Mouse (Mus musculus) forebrain, embryonic 10.5 days (tissue): ENCODE data around the gene Rxra. TPM values are rescaled to one million over a fixed set of nuclear protein-coding genes. Genes with fewer than 3 reads are reported as not detected.
A peak's percentile ranks its signal among the peaks of the same experiment; 100 is the strongest.

ENCODE experiments used
- DNase-seq: peaks from one replicate; pipeline ENCODE4 v3.0.0-alpha.2; 2017; ENCODE audit warnings: low spot score; ENCODE audit errors: extremely low spot score
- H3K27ac ChIP-seq: fragments of 300-500 bp; sonication (generic); 2 replicates; pipeline ENCODE4 v1.5.1; 2016; ENCODE audit warnings: mild to moderate bottlenecking
- H3K27me3 ChIP-seq: fragments of 300-500 bp; sonication (generic); 2 replicates; pipeline ENCODE4 v1.6.1; 2016; ENCODE audit warnings: mild to moderate bottlenecking; ENCODE audit not compliant: poor library complexity, severe bottlenecking
- H3K36me3 ChIP-seq: fragments of 300-500 bp; sonication (generic); replicated peaks from 2 replicates; pipeline ENCODE4 v1.6.1; 2016; ENCODE audit warnings: mild to moderate bottlenecking, moderate library complexity
- H3K4me1 ChIP-seq: fragments of 300-500 bp; sonication (generic); 2 replicates; pipeline ENCODE4 v1.6.1; 2016
- H3K4me3 ChIP-seq: fragments of 300-500 bp; sonication (generic); 2 replicates; pipeline ENCODE4 v1.5.1; 2016; ENCODE audit warnings: mild to moderate bottlenecking, moderate library complexity
- H3K9me3 ChIP-seq: fragments of 300-500 bp; sonication (generic); 2 replicates; pipeline ENCODE4 v1.6.1; 2016; ENCODE audit warnings: mild to moderate bottlenecking, moderate library complexity
- WGBS: fragments of 180-500 bp; shearing (Covaris S2); methylation state at CpG from one replicate; pipeline ENCODE4 v1.1.7; 2016; 5-methylcytosine and 5-hydroxymethylcytosine counted together
- polyA plus RNA-seq: library from polyadenylated mRNA; unstranded; fragments of >200 nt; fragmentation: Nextera tagmentation; extraction: Ambion mirVana; gene quantifications from 2 replicates; pipeline ENCODE4 v1.2.1, GENCODE M21; 2016

The Rxra gene
- polyA plus RNA-seq, 1 experiment from 2014 or later = 7.8 TPM

DNA sequence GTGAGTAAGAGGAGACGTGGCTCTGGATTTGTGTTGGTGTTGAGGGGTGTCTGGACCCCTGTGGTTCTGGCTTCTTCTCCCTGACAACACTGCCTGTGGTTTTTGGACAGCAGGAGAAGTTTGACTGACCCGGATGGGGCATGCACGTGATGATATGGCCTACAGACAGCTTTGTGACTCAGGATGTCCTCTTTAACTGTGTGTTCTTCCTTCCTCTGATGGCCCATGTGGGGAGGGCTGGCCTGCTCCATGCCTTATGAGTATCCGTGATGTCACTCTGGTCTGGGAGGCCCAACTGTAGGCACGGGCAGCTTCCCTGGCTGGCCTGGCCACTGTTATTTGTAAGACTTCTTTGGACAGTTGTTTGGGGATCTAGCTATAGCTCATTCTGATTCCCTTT is 11.7 kb downstream of the Rxra start:
- Histone ChIP-seq H3K4me1 (peaks cover 65% of the 10 kb centered on the region), H3K27me3 (0 out of 2 replicates have a peak, but pooled peaks cover 6% of the 10 kb centered on the region), H3K4me3 (no peak overlapping the region), H3K9me3 (no peaks in the 10 kb centered on the region), H3K36me3 (no peaks in the 10 kb centered on the region), H3K27ac (0 out of 2 replicates have a peak overlapping the region, but pooled peaks have one; percentile 11)
- WGBS = 89% methylated on average over 5 of the region's 5 CpGs
- no peak for DNase-seq

DNA sequence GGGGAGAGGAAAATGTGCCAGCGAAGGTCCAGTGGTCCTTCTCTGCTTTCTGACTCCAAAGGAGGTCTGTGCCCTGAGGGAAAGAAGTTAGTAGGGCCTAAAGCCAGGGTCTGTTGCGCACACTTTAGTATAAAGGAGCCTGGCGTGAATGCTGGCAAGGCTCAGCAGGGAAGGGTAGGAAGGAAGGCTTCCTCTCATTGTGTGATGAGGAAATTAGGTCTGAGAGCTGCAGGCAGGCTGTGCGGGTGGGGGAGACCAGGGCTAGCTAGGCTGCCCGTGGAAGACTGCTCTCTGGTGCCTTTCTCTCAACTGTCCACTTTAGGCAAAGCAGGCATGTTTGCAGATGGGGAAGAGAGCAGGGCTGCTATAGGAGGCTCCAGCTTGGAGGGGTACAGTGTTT is 14.5 kb downstream of the Rxra start:
- Histone ChIP-seq H3K27ac (peak overlapping the region; percentile 12; the same call in 1 of the 2 replicates), H3K4me1 (peaks cover 48% of the 10 kb centered on the region), H3K4me3 (no peak overlapping the region), H3K27me3 (no peaks in the 10 kb centered on the region), H3K36me3 (no peaks in the 10 kb centered on the region), H3K9me3 (no peaks in the 10 kb centered on the region)
- DNase-seq = no peak
- WGBS = 31% methylated on average over 5 of the region's 5 CpGs

DNA sequence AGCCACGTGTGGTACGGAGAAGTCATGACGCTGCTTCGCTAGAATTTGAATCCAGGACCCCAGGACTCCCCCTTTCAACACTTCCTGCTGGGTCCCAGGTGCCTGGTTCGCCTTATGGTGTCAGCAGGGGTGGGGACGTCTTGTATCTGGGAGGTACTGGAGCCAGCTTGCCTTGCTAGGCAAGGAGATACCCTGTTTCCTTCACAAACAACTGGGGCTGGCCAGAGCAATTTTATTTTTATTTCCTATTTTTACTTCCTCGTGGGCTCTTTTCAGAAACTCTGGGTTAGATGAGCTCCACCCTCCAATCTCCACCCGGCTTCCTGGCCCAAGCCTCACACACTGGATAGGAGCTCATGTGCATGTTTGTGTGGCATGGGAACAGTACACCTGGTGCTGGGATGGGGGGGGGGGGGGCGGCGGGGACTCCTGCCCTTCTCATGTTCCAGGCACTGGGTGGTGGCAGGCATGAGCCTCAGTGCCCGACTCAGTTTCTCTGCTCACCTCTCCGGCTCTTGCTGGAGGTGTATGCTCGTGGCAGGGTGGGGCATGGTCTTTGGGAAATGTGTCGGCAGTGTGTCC is 15.0 kb downstream of the Rxra start:
- Histone ChIP-seq H3K9me3 (no peaks in the 10 kb centered on the region), H3K27ac (peak overlapping the region; percentile 12; the same call in 1 of the 2 replicates), H3K4me3 (no peak overlapping the region), H3K27me3 (no peaks in the 10 kb centered on the region), H3K4me1 (peaks cover 47% of the 10 kb centered on the region), H3K36me3 (no peaks in the 10 kb centered on the region)
- DNase-seq = no peak
- WGBS = 77% methylated on average over 14 of the region's 14 CpGs

DNA sequence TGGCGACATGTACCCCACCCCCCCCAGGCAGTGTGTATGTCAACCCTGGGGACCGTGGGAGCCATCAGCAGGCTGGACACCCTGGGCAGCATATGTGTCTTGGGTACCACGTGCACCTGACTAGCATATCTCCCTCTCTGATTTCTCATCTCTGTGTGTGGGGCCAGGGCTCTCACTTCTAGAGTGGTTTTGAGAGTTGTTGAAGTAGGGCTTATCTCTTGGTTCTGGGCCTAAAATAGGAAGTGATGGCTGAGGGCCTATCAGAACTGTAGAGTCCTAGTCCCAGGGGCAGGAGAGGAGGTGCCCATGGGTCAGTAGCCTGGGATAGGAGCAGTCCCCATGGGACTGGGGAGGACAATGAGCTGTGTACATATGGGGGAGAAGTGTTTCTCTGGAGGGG is 16.4 kb downstream of the Rxra start:
- H3K4me1 ChIP-seq = peaks cover 36% of the 10 kb centered on the region
- no peaks in the 10 kb centered on the region for H3K27me3 ChIP-seq
- H3K4me3 ChIP-seq = no peak overlapping the region
- no peak overlapping the region for H3K27ac ChIP-seq
- no peak for DNase-seq
- no peaks in the 10 kb centered on the region for H3K9me3 ChIP-seq
- WGBS = 81% methylated on average over 3 of the region's 3 CpGs
- no peaks in the 10 kb centered on the region for H3K36me3 ChIP-seq

DNA sequence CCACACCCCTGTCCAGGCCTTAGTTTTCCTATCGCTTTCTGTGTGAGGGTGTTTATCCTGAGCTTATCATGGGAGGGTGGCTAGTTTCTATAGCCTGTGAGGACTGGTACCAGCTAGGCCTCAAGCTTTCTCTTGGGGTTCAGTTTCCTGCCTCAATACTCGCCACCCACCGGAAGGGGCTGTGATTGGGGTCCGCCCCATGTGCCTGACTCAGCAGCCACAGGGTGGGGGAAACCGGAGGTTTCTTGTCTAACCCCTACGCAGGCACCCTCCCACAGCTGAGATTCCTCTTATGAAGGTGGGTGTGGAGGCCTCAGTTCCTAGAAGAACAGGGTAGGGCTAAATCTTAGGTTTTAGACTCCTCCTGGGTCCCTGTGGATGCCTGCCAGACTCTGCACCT is 17.4 kb downstream of the Rxra start:
- no peak for DNase-seq
- no peak overlapping the region for H3K4me3 ChIP-seq
- H3K27ac ChIP-seq = no peak overlapping the region
- peaks cover 40% of the 10 kb centered on the region for H3K4me1 ChIP-seq
- no peaks in the 10 kb centered on the region for H3K36me3 ChIP-seq
- H3K27me3 ChIP-seq = no peaks in the 10 kb centered on the region
- 93% methylated on average over 6 of the region's 6 CpGs for WGBS
- H3K9me3 ChIP-seq = no peaks in the 10 kb centered on the region

DNA sequence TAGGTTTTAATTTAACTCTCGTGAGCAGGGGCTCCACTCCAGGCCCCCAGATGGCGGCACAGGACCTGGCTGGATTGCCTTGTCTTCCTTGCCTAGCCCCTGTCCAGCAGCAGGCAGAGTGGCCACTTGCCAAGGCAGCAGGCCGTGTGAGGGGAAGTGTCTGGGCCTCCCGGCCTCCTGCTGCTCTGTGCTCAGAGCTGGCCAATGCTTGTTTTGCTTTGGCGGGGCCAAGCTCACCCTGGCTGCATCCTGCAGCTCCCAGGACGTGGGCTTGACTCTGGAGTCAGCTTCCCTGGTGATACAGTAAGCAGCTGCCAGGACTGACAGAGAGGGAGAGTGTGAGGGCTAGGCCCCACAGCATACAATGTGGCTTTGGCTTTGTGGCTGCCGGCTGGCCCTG is 23.3 kb downstream of the Rxra start:
- no peak for DNase-seq
- H3K4me1 ChIP-seq = peaks cover 64% of the 10 kb centered on the region

DNA sequence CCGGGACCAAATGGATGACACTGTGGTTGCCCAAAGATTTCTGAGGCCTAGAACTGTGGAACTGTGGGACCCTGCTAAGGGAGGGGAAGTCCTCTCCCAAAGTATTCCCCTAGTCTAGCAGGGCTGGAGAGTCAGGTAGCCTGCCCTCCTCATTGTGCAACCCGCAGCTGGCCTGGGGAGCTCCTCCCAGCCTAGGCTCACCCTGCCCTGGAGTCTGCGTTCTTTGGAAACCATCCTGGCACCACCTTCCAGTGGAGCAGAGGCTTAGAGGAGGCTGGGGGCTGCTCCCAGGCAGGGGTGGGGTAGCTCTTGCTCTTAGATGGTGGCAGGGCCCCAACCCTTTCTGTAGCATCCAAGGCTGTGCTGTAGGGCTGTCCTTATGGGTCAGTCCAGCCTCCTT is 26.0 kb downstream of the Rxra start:
- no peaks in the 10 kb centered on the region for H3K27me3 ChIP-seq
- H3K27ac ChIP-seq = peak overlapping the region; percentile 45; the same call in 1 of the 2 replicates
- no peak overlapping the region for H3K4me3 ChIP-seq
- 70% methylated on average over 3 of the region's 3 CpGs for WGBS
- H3K9me3 ChIP-seq = no peaks in the 10 kb centered on the region
- peaks cover 74% of the 10 kb centered on the region for H3K4me1 ChIP-seq
- no peak for DNase-seq
- H3K36me3 ChIP-seq = no peaks in the 10 kb centered on the region

More for the DNA sequence above, 23.3 kb downstream of the Rxra start:
- Histone ChIP-seq H3K9me3 (no peaks in the 10 kb centered on the region), H3K4me3 (no peak overlapping the region), H3K27me3 (no peaks in the 10 kb centered on the region), H3K36me3 (no peaks in the 10 kb centered on the region), H3K27ac (peak overlapping the region; percentile 68)
- WGBS = 7% methylated on average over 7 of the region's 7 CpGs

DNA sequence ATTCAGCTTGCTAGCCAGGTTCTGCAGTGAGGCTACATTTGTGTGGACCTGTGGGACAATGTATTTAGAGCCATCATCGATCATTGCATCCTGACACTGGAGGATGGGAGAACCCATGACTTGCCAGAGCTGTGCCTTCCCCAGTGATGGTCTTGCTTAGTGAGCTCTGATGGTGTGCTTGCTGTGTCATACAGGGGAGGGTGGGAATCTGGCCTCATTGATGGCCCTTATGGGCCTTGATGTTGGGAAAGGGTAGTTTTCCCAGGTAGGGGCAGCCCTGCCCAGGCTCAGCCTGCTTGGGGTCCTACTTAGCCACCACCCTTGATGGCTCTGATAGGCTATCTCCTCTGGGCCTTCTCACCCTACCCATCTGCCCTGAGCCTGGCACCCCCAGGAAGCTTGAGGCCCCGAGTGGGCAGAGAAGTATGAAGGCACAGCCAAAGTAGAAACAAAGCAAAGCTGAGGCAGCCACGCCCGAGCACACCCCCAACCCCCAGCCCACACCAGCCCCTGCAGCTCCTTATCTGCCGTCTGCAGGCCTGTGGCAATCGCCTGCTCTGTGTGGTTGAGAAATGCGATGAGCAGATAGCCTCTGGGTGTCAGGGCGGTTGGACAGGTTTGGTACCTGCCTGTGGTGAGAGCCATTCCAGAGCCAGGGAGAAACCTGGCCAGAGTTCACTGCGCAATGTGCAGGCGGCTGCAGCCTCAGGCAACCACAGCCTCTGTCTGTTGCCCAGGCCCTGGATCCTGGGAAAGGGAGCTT is 26.8 kb downstream of the Rxra start:
- WGBS = 81% methylated on average over 10 of the region's 10 CpGs
- H3K9me3 ChIP-seq = no peaks in the 10 kb centered on the region
- H3K27ac ChIP-seq = peak overlapping the region; percentile 45; the same call in 1 of the 2 replicates
- H3K36me3 ChIP-seq = no peaks in the 10 kb centered on the region
- no peak for DNase-seq
- peaks cover 74% of the 10 kb centered on the region for H3K4me1 ChIP-seq
- H3K27me3 ChIP-seq = no peaks in the 10 kb centered on the region
- no peak overlapping the region for H3K4me3 ChIP-seq

DNA sequence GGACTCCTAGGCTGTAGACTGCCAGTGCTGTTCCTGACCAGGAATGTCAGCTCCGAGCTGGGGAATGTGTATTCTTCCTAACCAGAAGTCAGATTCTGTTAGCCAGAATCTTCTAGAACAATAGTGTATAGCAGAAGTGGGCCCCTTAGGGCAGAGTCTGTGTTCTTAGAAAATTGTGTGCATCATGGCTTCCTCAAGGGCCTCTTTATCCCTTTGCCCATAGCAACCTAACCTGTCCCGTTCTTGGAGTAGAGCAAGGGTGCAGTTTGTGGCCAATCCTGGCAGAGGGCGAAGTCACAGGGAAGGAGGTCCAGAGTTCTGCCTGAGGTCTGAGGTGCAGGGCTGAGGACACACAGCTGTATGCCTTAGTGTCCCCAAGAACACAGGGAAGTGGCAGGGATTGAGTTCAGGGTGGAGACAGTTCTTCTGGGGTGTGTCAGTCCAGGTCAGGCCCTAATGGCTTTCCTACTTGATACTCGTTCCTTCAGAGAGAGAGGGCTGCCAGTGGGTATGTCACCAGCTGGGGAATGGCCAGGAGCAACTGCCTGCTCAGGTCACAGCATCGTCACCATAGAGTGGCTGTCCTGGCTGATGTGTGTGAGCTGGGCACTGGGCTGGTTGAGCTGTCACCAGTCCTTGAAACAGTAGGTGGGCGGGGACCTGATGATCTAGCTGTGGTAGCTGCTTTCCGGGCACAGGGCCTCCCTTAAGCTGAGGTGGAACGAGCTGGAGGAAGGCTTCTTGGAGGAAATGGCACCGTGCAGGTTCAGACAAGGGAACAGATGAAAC is 27.8 kb downstream of the Rxra start:
- Histone ChIP-seq H3K4me3 (no peak overlapping the region), H3K4me1 (peaks cover 64% of the 10 kb centered on the region), H3K27ac (0 out of 2 replicates have a peak overlapping the region, but pooled peaks have one; percentile 45), H3K9me3 (no peaks in the 10 kb centered on the region), H3K36me3 (no peaks in the 10 kb centered on the region), H3K27me3 (no peaks in the 10 kb centered on the region)
- no peak for DNase-seq
- WGBS = 79% methylated on average over 9 of the region's 9 CpGs

DNA sequence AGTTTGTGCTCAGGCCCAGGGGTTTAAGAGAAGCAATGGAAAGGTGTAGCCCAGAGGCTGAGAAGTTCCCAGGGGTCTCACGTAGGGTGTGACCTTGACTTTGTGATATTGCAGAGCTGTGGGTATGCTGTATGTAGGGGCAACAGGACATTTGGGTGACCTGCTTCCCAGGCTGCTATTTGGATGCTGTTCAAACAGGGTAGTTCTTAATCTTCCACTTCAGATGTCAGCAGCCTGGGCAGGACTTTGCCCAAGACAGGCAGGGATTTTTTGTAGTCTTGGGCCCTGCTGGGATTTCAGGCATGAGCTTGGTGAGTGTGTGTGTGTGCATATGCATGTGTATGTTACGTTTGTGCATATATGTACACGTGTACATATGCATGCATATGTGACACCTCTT is 28.4 kb downstream of the Rxra start:
- Histone ChIP-seq H3K27ac (no peak overlapping the region), H3K4me1 (peaks cover 58% of the 10 kb centered on the region), H3K4me3 (no peak overlapping the region), H3K27me3 (no peaks in the 10 kb centered on the region), H3K9me3 (no peaks in the 10 kb centered on the region), H3K36me3 (no peaks in the 10 kb centered on the region)
- DNase-seq = no peak
- 86% methylated on average over 3 of the region's 3 CpGs for WGBS

DNA sequence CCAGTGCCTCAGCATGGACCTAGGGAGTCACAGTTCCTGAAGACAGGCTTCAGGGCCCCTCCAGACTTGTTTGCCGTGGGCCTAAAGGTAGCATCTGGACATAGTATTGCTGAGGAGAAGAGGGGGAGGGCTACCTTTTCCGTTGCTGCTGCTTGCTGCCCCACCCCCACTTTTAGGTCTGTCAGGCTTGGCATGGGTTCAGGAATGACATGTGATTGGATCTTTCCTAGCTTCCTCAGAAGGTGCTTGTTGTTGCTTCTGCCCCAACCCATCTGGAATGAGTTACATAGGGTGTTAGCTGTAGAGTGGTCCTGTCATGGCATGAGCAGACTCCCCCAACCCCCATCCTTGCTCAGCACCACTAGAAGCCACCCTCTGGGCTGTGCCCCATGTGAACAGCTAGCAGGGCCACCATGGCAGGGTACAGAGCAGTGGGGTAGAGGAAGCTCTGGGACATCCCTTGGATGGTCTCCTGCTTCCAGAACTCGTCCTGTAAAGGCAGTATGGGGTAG is 34.7 kb downstream of the Rxra start:
- DNase-seq = no peak
- Histone ChIP-seq H3K36me3 (no peaks in the 10 kb centered on the region), H3K9me3 (no peaks in the 10 kb centered on the region), H3K4me3 (no peak overlapping the region), H3K27ac (peak overlapping the region; percentile 36; the same call in 1 of the 2 replicates), H3K4me1 (peaks cover 40% of the 10 kb centered on the region), H3K27me3 (peaks cover 17% of the 10 kb centered on the region; the same call in 1 of the 2 replicates)
- WGBS = 56% methylated on average over 3 of the region's 3 CpGs

DNA sequence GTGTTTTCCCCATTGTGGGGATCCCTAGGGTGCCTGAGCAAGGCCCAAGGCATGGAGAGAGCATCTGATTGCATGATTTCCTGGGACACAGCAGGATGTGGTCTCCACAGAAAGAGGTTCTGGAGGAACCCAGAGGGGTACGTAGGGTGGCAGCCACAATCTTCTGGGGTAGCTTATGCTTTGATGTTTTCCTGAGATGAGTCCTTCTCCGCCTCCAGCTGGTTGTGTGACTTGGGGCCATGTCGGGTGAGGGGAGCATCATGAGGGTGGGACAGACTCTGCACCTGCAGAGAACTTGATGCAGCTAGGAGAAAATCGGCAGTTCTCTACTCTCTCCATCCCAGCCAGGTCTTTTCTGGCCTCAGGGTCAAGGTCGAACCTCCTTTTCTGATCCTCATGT is 36.4 kb downstream of the Rxra start:
- DNase-seq = no peak
- Histone ChIP-seq H3K9me3 (no peaks in the 10 kb centered on the region), H3K27me3 (peaks cover 34% of the 10 kb centered on the region), H3K4me3 (no peak overlapping the region), H3K36me3 (no peaks in the 10 kb centered on the region), H3K27ac (no peak overlapping the region), H3K4me1 (peaks cover 57% of the 10 kb centered on the region)
- WGBS = 93% methylated on average over 5 of the region's 5 CpGs
